Mouse (Mus musculus) liver, embryonic 11.5 days (tissue): ENCODE measurements around the gene Cops3. TPM values are rescaled to one million over a fixed set of nuclear protein-coding genes. Genes with fewer than 3 reads are reported as not detected.
A peak's percentile ranks its signal among the peaks of the same experiment; 100 is the strongest.

Source experiments
- ATAC-seq: fragments of 200-750 bp; cut with Nextera tagmentation; replicated peaks from 2 replicates; pipeline ENCODE4 v1.8.0; 2017; ENCODE audit warnings: moderate number of reproducible peaks, mild to moderate bottlenecking, moderate TSS enrichment, moderate library complexity; ENCODE audit not compliant: low FRiP score
- DNase-seq: peaks from one replicate; pipeline ENCODE4 v3.0.0-alpha.2; 2017; ENCODE audit warnings: low spot score
- H3K27ac ChIP-seq: fragments of 300-500 bp; sonication (generic); 2 replicates; pipeline ENCODE4 v1.5.1; 2014; ENCODE audit warnings: mild to moderate bottlenecking, low read depth, low read length, control low read depth
- H3K27me3 ChIP-seq: fragments of 300-500 bp; sonication (generic); replicated peaks from 2 replicates; pipeline ENCODE4 v1.6.1; 2014; ENCODE audit warnings: low read length, mixed read lengths; ENCODE audit not compliant: control insufficient read depth, insufficient read depth
- H3K36me3 ChIP-seq: fragments of 300-500 bp; sonication (generic); 2 replicates; pipeline ENCODE4 v1.6.1; 2014; ENCODE audit warnings: mild to moderate bottlenecking, low read length, moderate library complexity, mixed read lengths; ENCODE audit not compliant: control insufficient read depth, insufficient read depth
- H3K4me1 ChIP-seq: fragments of 300-500 bp; sonication (generic); replicated peaks from 2 replicates; pipeline ENCODE4 v1.6.1; 2014; ENCODE audit warnings: low read length, mixed read lengths; ENCODE audit not compliant: control insufficient read depth, insufficient read depth
- H3K4me2 ChIP-seq: fragments of 300-500 bp; sonication (generic); 2 replicates; pipeline ENCODE4 v1.6.1; 2014; ENCODE audit warnings: mild to moderate bottlenecking, control low read depth, moderate library complexity
- H3K4me3 ChIP-seq: fragments of 300-500 bp; sonication (generic); 2 replicates; pipeline ENCODE4 v1.5.1; 2014; ENCODE audit warnings: low read depth, low read length, control low read depth
- H3K9ac ChIP-seq: fragments of 300-500 bp; sonication (generic); 2 replicates; pipeline ENCODE4 v1.6.1; 2014; ENCODE audit warnings: low read depth, low read length, control low read depth
- H3K9me3 ChIP-seq: fragments of 300-500 bp; sonication (generic); 2 replicates; pipeline ENCODE4 v1.6.1; 2016; ENCODE audit warnings: low read length, inconsistent platforms, mixed read lengths; ENCODE audit not compliant: control insufficient read depth
- WGBS: fragments of 180-500 bp; shearing (Covaris S2); extraction: QIAGEN DNeasy Blood & Tissue Kit; methylation state at CpG from one replicate; pipeline ENCODE4 v1.1.7; 2014; 5-methylcytosine and 5-hydroxymethylcytosine counted together
- polyA plus RNA-seq: library from polyadenylated mRNA; unstranded; fragments of >200 nt; fragmentation: Nextera tagmentation; extraction: Ambion mirVana; gene quantifications from 2 replicates; pipeline ENCODE4 v1.2.1, GENCODE M21; 2014

Cops3 gene
- polyA plus RNA-seq: 211 and 226 TPM in 2 replicates

DNA sequence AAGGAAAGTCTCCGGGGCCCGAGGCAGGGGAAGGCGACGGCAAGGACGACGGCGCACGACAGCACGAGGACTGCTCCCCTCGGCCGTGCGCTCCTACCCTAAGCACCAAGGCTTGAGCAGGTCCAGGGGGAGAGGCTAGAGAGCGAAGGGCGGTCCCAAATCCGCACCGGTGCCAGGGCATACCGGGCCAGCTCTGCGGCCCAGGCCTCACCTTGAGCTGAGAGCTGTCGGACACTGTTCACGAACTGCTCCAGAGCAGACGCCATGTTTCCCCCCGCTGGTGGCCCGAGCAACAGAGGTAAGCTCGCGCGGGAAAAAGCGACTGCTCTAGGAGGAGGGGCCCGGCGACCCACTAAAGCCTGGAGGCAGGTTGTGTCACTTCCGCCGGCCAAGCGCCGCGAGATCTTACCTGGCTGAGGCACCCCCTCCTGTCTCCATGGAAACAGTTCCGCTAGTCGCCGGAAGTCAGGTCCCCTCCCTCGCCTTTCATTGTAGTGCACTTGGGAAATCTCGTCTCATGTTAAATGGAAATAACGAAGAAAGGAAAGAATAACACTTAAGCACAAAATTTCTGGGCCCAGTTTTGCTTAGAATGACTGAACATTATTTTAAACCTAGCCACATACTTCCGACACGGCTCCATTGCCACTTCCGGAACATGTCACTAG is at the start of gene Cops3:
Cops3 (minus strand) TSS at position 380 of the 668 bp plus-strand sequence.
- Histone ChIP-seq H3K4me2 (peak within 1 kb of the TSS; percentile 82), H3K4me3 (peak within 1 kb of the TSS; percentile 83), H3K27me3 (no peaks in the 10 kb centered on the region), H3K9ac (peak within 1 kb of the TSS; percentile 92), H3K36me3 (peaks cover 6% of the 10 kb centered on the region; the same call in 1 of the 2 replicates), H3K9me3 (no peaks in the 10 kb centered on the region), H3K4me1 (peaks cover 16% of the 10 kb centered on the region), H3K27ac (peak within 1 kb of the TSS; percentile 93)
- ATAC-seq: peak; percentile 94
- WGBS: under 1% methylated on average over 43 of the region's 43 CpGs
- peak; percentile 93 for DNase-seq

DNA sequence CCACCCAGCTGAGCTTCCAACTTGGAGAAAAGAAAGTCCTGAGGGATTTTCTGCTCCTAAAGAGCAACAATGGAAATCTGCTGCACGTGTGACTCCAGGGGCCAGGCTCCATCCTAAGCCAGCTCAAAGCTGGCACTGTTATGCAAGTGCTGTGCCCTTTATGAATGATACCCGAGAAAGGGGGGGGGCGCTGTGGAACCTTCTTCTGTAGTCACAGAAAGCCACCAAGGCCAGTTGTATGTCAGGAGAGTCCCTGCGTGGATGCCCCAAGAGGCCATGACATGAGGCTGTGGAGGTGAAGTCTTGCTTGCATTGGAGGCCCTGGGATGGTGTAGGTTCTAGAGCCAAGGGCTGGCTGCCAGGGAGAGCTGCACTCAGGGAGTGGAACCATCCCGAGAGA is 48.5 kb upstream of the Cops3 start:
- Histone ChIP-seq H3K9ac (no peak overlapping the region), H3K4me3 (no peak overlapping the region), H3K27me3 (no peaks in the 10 kb centered on the region), H3K4me1 (no peaks in the 10 kb centered on the region; the same call in 1 of the 2 replicates), H3K27ac (no peak overlapping the region), H3K9me3 (no peaks in the 10 kb centered on the region), H3K36me3 (no peaks in the 10 kb centered on the region), H3K4me2 (no peak overlapping the region)
- no peak for ATAC-seq
- DNase-seq: no peak
- WGBS: 80% methylated on average over 5 of the region's 5 CpGs

DNA sequence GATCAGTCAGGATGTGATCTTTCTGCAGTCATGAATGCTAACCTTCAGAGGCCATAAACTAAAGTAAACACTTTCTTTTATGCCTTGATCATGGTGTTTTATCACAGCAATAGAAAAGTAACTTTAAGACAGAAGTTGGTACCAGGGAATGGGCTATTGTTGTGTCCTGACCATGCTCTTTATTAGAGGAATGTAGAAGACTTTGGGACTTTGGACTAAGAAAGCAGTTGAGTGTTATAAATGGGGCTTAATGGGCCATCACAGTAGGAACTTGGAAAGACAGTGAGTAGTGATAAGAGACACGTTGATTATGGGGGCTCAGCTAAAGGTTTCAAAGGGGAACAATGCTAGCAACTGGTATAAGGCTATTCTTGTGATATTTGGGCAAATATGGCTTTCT is 47.3 kb upstream of the Cops3 start:
- Histone ChIP-seq H3K27ac (no peak overlapping the region), H3K4me1 (no peaks in the 10 kb centered on the region; the same call in 1 of the 2 replicates), H3K4me3 (no peak overlapping the region), H3K9ac (no peak overlapping the region), H3K4me2 (no peak overlapping the region), H3K27me3 (no peaks in the 10 kb centered on the region), H3K36me3 (no peaks in the 10 kb centered on the region), H3K9me3 (no peaks in the 10 kb centered on the region)
- no peak for DNase-seq
- ATAC-seq: no peak
- WGBS: 65% methylated on average over 1 of the region's 1 CpGs

DNA sequence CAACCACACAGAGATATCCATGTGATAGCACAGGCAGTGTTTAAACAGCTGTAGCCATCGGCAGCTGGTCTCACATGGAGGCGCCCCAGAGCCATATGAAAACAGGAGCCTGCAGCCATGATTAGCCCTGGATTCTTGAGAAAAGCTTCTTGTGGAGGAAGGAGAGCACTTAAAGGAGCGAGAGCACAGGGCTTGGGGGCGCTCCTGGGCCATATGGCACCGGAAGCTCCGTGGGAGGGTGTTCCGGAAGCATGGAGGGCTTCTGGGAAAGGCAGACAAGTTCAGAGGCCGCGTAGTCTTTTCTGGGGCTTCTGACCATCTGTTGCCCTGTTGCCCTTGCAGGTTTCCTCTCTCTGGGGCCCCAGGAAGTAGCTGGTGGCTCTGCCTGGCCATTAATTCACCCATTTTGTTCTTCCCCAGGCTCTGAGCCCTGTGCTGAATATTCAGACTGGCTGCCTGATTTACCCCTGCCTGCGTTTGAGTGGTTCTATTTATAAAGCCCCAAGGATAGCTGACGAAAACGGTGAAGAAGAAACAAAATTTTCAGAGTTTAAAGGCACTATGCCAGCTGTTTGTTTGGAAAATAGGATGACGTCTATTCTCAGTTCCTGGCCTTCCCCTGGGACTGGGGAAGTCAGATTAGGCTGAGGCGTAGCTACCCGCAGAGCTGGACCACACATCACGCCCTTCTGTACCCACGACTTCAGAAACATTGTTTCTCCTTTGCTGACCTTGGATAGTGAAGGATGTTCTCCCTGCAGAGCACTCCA is 45.8 kb upstream of the Cops3 start:
- H3K9me3 ChIP-seq: no peaks in the 10 kb centered on the region
- peak overlapping the region; percentile 36 for H3K27ac ChIP-seq
- ATAC-seq (peak; percentile 56; the same call in 1 of the 2 replicates), DNase-seq (peak; percentile 53)
- WGBS: 44% methylated on average over 17 of the region's 17 CpGs
- H3K4me2 ChIP-seq: peak overlapping the region; percentile 3; the same call in 1 of the 2 replicates
- H3K36me3 ChIP-seq: no peaks in the 10 kb centered on the region
- H3K4me1 ChIP-seq: no peaks in the 10 kb centered on the region; the same call in 1 of the 2 replicates
- no peak overlapping the region for H3K9ac ChIP-seq
- no peaks in the 10 kb centered on the region for H3K27me3 ChIP-seq
- H3K4me3 ChIP-seq: no peak overlapping the region

DNA sequence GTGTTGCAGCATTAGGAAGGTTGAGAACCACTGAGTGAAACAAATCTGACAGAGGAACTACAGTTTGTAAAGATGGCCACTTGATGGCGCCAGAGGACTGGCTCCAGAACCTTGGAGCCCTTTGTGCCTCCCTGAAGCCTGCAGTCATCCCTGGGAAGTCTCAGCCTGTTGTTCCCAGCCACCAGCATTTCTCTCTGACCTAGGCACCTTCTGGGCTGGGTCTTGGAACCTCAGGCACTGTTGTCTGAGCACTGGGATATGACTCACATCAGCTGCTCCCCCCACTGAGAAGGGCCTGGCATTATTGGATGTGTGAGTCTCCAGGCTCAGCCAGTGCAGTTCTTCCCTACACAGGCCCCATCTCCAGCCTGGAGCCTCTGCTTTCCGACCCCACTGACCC is 40.4 kb upstream of the Cops3 start:
- H3K27ac ChIP-seq: no peak overlapping the region; the same call in 1 of the 2 replicates
- peak; percentile 41; the same call in 1 of the 2 replicates for ATAC-seq
- no peaks in the 10 kb centered on the region for H3K27me3 ChIP-seq
- DNase-seq: peak; percentile 52
- H3K36me3 ChIP-seq: peaks cover 6% of the 10 kb centered on the region; the same call in 1 of the 2 replicates
- H3K9ac ChIP-seq: no peak overlapping the region
- H3K4me2 ChIP-seq: no peak overlapping the region
- H3K4me1 ChIP-seq: no peaks in the 10 kb centered on the region
- no peaks in the 10 kb centered on the region for H3K9me3 ChIP-seq
- H3K4me3 ChIP-seq: no peak overlapping the region
- WGBS: 17% methylated on average over 2 of the region's 2 CpGs

DNA sequence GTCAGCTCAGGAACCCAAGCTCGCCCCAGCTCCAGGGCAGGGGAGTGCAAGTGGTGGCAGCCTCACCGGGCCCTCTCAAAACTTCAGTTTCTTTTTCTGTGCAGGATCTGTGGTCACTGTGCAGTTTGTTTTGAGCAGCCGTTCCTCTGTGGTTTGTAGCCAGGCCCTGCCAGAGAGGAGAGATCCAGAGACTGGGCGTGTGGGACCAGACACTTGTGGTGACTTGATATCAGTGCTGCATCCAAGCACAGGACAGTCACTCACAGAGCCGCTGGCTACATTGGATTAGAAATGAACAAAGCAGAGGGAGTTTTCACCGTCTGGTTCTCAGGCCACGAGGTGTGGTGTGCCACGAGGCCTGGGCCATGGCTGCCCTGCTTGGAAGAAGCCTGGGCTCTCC is 32.5 kb upstream of the Cops3 start:
- H3K27ac ChIP-seq: no peak overlapping the region
- H3K9ac ChIP-seq: no peak overlapping the region
- H3K4me2 ChIP-seq: no peak overlapping the region
- H3K4me1 ChIP-seq: no peaks in the 10 kb centered on the region; the same call in 1 of the 2 replicates
- H3K27me3 ChIP-seq: no peaks in the 10 kb centered on the region
- no peak for DNase-seq
- 65% methylated on average over 8 of the region's 8 CpGs for WGBS
- H3K36me3 ChIP-seq: peaks cover 8% of the 10 kb centered on the region; the same call in 1 of the 2 replicates
- no peak for ATAC-seq
- no peak overlapping the region for H3K4me3 ChIP-seq
- no peaks in the 10 kb centered on the region for H3K9me3 ChIP-seq

DNA sequence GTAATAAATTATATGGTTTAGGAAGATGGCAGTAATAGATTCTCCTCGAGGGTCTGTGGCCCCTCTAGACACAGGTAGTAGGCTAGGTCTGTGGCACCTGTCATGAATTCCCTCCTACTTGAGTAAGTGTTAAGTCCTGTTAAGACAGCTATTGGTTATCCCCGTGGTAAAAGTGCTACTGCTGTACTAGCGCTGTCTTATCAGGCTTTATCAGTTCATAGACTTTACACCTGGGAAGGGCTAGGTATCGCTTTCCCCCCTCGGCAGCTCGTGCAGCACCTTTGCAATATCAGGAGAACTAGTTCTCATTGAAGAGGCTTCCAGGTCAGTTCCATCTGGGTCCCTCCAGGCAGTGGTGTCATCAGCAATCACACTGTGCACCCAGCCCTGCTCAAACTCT is 24.7 kb upstream of the Cops3 start:
- ATAC-seq: no peak

DNA sequence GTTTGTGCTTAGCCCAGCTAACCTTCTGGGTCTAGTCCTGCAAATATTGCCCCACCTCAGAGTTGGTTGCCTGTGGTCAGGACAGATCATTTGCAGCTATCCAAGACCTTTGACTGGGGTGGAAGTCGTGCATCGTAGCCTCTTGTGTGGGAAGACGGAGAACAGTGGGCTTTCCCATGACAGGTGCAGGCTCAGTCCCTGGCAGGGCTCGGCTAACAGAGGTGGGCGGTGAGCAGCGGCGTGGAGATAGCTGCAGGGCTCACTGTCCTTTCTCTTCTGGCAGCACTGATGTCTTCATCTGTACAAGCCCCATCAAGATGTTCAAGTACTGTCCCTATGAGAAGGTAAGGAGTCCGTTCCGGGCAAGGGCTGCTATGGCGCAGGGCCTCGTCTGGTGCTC is 20.8 kb upstream of the Cops3 start:
- H3K4me1 ChIP-seq: no peaks in the 10 kb centered on the region
- no peak overlapping the region for H3K4me2 ChIP-seq
- no peak overlapping the region for H3K4me3 ChIP-seq
- H3K36me3 ChIP-seq: no peaks in the 10 kb centered on the region; the same call in 1 of the 2 replicates
- H3K27ac ChIP-seq: no peak overlapping the region
- ATAC-seq (no peak), DNase-seq (no peak)
- no peak overlapping the region for H3K9ac ChIP-seq
- WGBS: 87% methylated on average over 11 of the region's 11 CpGs
- no peaks in the 10 kb centered on the region for H3K27me3 ChIP-seq
- no peaks in the 10 kb centered on the region for H3K9me3 ChIP-seq

More for the DNA sequence above, 24.7 kb upstream of the Cops3 start:
- H3K9me3 ChIP-seq: no peaks in the 10 kb centered on the region
- H3K36me3 ChIP-seq: no peaks in the 10 kb centered on the region; the same call in 1 of the 2 replicates
- H3K27ac ChIP-seq: no peak overlapping the region
- no peak overlapping the region for H3K4me2 ChIP-seq
- no peak for DNase-seq
- H3K4me3 ChIP-seq: no peak overlapping the region
- H3K27me3 ChIP-seq: no peaks in the 10 kb centered on the region
- no peaks in the 10 kb centered on the region; the same call in 1 of the 2 replicates for H3K4me1 ChIP-seq
- H3K9ac ChIP-seq: no peak overlapping the region
- 79% methylated on average over 6 of the region's 6 CpGs for WGBS
